Mouse (Mus musculus) gastrocnemius, adult 18-20 months (tissue): ENCODE results near the gene Olfr916. TPM values are rescaled to one million over a fixed set of nuclear protein-coding genes. Genes with fewer than 3 reads are reported as not detected.

Experiments
- DNase-seq: peaks from one replicate; pipeline ENCODE4 v3.0.0; 2021; ENCODE audit warnings: low spot score
- long read RNA-seq, 2 experiments: library from polyadenylated mRNA; stranded (forward); transcript quantifications; one replicate each; pipeline ENCODE4 v2.0.0; 2021
- total RNA-seq, 2 experiments: library from RNA; stranded (reverse); gene quantifications; 2 replicates each; pipeline ENCODE4 v1.2.3; 2021

Olfr916 gene
- not detected for total RNA-seq
- long read RNA-seq, experiment 1 = 0 reads
- long read RNA-seq, experiment 2 = 0 reads

DNA sequence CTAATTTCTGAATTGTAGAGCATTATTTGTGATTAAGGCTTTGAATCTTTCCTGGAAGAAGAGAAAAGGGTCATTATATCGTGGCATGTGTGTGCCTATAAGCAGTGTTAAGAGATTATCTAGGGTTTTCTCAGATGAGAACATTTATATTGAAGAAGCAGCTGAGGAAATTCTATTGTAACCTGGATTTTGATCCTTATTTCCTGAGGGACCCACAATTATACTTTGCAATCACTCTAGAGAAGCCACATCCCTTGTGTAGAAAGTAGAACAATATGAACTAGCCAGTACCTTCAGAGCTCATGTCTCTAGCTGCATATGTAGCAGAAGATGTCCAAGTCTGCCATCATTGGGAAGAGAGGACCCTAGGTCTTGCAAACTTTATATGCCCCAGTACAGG lies at the start of gene Olfr916:
Olfr916 (minus strand) TSS at position 101 of the 400 bp plus-strand sequence.
- no peak for DNase-seq

GRCm38 (mm10) chr9:38674501-38674900 lies 14.8 kb upstream of the Olfr916 start, which contains the start of gene Olfr918:
TSS of gene Olfr918 (minus strand) at chr9:38674601.
- DNase-seq = no peak

GRCm38 (mm10) chr9:38672887-38673286 lies 13.2 kb upstream of the Olfr916 start:
- DNase-seq = no peak

DNA sequence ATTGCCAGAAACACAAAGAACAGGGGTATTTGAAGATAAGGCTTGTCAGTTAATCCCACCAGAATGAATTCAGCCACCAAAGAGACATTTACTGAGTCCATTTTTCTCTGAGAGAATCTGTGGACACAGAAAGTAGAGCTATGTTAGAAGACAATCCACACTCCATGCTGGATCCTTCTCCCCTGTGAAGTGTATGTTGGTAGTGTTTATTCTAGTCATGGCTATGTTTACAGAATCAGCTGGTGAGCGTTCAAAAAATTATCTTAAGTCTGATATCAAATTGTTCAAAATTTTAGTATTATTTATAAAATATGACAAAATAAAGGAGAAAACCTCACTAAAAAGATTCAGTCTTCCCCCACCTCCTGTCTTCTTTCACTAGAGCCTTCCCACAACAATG lies 6.1 kb upstream of the Olfr916 start, which contains the start of gene Olfr917:
Olfr917 (minus strand) TSS at position 101 of the 400 bp plus-strand sequence.
- DNase-seq = no peak

- no peak for DNase-seq
Measured at GRCm38 (mm10) chr9:38632406-38632805, 27.3 kb downstream of the Olfr916 start.

Other genes with a start within 250 kb of the Olfr916 start
- gene Olfr901, start 230.4 kb downstream of the Olfr916 start, total RNA-seq = not detected
- gene Olfr902, start 212.2 kb downstream of the Olfr916 start, total RNA-seq = not detected
- gene Olfr904, start 196.7 kb downstream of the Olfr916 start, total RNA-seq = not detected
- gene Olfr905, start 188.8 kb downstream of the Olfr916 start, total RNA-seq = not detected
- gene Olfr906, start 172.8 kb downstream of the Olfr916 start, total RNA-seq = not detected
- not detected for gene Olfr907, start 164.1 kb downstream of the Olfr916 start, total RNA-seq
- gene Olfr911-ps1, start 138.3 kb downstream of the Olfr916 start, total RNA-seq = not detected
- gene Olfr910, start 122.0 kb downstream of the Olfr916 start, total RNA-seq = not detected
- not detected for gene Olfr912, start 79.7 kb downstream of the Olfr916 start, total RNA-seq
- not detected for gene Olfr913, start 67.1 kb downstream of the Olfr916 start, total RNA-seq
- not detected for gene Olfr914, start 54.8 kb downstream of the Olfr916 start, total RNA-seq
- gene Olfr917, start 6.0 kb upstream of the Olfr916 start, total RNA-seq = not detected
- not detected for gene Olfr918, start 14.7 kb upstream of the Olfr916 start, total RNA-seq
- not detected for gene Olfr919, start 43.8 kb upstream of the Olfr916 start, total RNA-seq
- gene Vwa5a, start 58.4 kb upstream of the Olfr916 start, total RNA-seq = 10 to 100 TPM; 12.9 to 14.9 TPM
- under 1 TPM; 0.05 to 0.07 TPM for gene Olfr920, start 92.4 kb upstream of the Olfr916 start, total RNA-seq
- not detected for gene Olfr921, start 113.2 kb upstream of the Olfr916 start, total RNA-seq
- gene Olfr922, start 154.7 kb upstream of the Olfr916 start, total RNA-seq = not detected
- gene Olfr923, start 166.7 kb upstream of the Olfr916 start, total RNA-seq = not detected
- gene Olfr924, start 184.6 kb upstream of the Olfr916 start, total RNA-seq = not detected
- not detected for gene Olfr26, start 195.2 kb upstream of the Olfr916 start, total RNA-seq
- not detected for gene Olfr926, start 217.3 kb upstream of the Olfr916 start, total RNA-seq